Mouse (Mus musculus) kidney, embryonic 14.5 days (tissue): ENCODE measurements around the gene Ypel3. TPM values are rescaled to one million over a fixed set of nuclear protein-coding genes. Genes with fewer than 3 reads are reported as not detected.

Experiments used
- ATAC-seq: fragments of 200-750 bp; cut with Nextera tagmentation; 2 replicates; pipeline ENCODE4 v1.8.0; 2017; ENCODE audit warnings: moderate number of reproducible peaks, mild to moderate bottlenecking, moderate TSS enrichment, moderate library complexity; ENCODE audit not compliant: low FRiP score, low TSS enrichment
- H3K27ac ChIP-seq: fragments of 300-500 bp; sonication (generic); 2 replicates; pipeline ENCODE4 v1.5.1; 2014; ENCODE audit warnings: low read depth, mild to moderate bottlenecking, low read length, moderate library complexity, mixed read lengths
- H3K27me3 ChIP-seq: fragments of 300-500 bp; sonication (generic); 2 replicates; pipeline ENCODE4 v1.6.1; 2014; ENCODE audit warnings: mild to moderate bottlenecking, low read length; ENCODE audit not compliant: control insufficient read depth, insufficient read depth
- H3K36me3 ChIP-seq: fragments of 300-500 bp; sonication (generic); 2 replicates; pipeline ENCODE4 v1.6.1; 2014; ENCODE audit warnings: low read length, mixed read lengths; ENCODE audit not compliant: control insufficient read depth, insufficient read depth
- H3K4me1 ChIP-seq: fragments of 300-500 bp; sonication (generic); 2 replicates; pipeline ENCODE4 v1.6.1; 2014; ENCODE audit warnings: low read length, mixed read lengths; ENCODE audit not compliant: control insufficient read depth, insufficient read depth
- H3K4me2 ChIP-seq: fragments of 300-500 bp; sonication (generic); replicated peaks from 2 replicates; pipeline ENCODE4 v1.6.1; 2014; ENCODE audit warnings: low read depth, mild to moderate bottlenecking, low read length
- H3K4me3 ChIP-seq: fragments of 300-500 bp; sonication (generic); 2 replicates; pipeline ENCODE4 v1.5.1; 2014; ENCODE audit warnings: mild to moderate bottlenecking, low read length
- H3K9ac ChIP-seq: fragments of 300-500 bp; sonication (generic); 2 replicates; pipeline ENCODE4 v1.6.1; 2014; ENCODE audit warnings: low read depth, mild to moderate bottlenecking, low read length, moderate library complexity
- H3K9me3 ChIP-seq: fragments of 300-500 bp; sonication (generic); 2 replicates; pipeline ENCODE4 v1.6.1; 2016; ENCODE audit warnings: low read length; ENCODE audit not compliant: control insufficient read depth
- WGBS: fragments of 180-500 bp; shearing (Covaris S2); extraction: QIAGEN DNeasy Blood & Tissue Kit; methylation state at CpG from one replicate; pipeline ENCODE4 v1.1.7; 2014; 5-methylcytosine and 5-hydroxymethylcytosine counted together
- polyA plus RNA-seq: library from polyadenylated mRNA; unstranded; fragments of >200 nt; fragmentation: Nextera tagmentation; extraction: Ambion mirVana; gene quantifications from 2 replicates; pipeline ENCODE4 v1.2.1, GENCODE M21; 2014

The Ypel3 gene
- polyA plus RNA-seq, 1 experiment from 2014 or later, result 87.5 TPM

DNA sequence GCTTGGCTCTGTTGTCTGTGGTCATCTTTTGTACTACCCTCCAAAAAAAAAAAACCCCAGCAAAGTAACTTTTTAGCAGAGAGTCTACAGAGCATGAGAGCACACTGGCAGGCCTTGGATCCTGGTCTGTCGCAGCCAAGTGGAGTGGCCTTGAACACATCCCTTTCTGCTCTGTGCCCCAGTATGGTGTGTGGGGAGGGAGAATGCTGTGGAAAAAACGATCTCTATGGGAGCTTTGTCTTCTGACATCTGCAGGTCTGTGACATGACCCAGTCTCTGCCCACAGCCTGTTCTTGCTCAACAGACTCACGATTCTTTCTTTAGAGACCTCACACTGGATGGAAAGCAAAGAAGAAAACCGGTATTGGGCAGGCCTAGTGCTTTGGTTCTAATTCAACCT, 15.8 kb upstream of the Ypel3 start:
- Histone ChIP-seq H3K27ac (peak overlapping the region; percentile 95; the same call in 1 of the 2 replicates), H3K9me3 (no peaks in the 10 kb centered on the region), H3K9ac (peak overlapping the region; percentile 86; the same call in 1 of the 2 replicates), H3K36me3 (peaks cover 46% of the 10 kb centered on the region), H3K27me3 (no peaks in the 10 kb centered on the region), H3K4me2 (peak overlapping the region; percentile 71), H3K4me3 (peak overlapping the region; percentile 82; the same call in 1 of the 2 replicates), H3K4me1 (peaks cover 16% of the 10 kb centered on the region; the same call in 1 of the 2 replicates)
- no peak for ATAC-seq
- WGBS, result 60% methylated on average over 4 of the region's 4 CpGs

DNA sequence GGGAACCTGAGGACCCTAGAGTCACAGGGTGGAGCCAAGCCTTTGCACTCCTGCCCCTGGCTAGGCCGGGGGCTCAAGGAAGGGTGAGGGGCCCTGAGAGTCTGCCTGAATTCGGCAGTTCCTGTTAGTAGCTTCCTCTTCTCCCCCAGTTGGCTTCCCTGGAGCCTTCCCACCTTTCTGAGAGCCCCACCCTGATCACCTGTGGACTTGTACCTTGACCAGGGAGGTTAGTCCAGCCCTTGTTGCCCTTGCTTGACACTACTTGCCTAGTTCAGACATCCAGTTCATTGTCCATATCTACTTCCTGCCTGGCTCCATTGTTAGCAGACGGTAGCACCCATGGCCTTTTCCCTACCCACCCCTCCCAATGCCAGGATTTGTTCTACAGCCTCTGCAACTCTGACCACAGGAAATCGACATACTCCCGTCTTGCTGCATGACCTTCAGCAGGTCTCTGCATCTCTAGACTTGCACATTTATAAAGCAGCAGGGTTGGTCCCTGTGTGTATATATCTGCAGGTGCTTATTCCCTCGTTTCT, 15.2 kb upstream of the Ypel3 start:
- ATAC-seq, result no peak
- no peak overlapping the region for H3K4me2 ChIP-seq
- H3K9me3 ChIP-seq, result no peaks in the 10 kb centered on the region

DNA sequence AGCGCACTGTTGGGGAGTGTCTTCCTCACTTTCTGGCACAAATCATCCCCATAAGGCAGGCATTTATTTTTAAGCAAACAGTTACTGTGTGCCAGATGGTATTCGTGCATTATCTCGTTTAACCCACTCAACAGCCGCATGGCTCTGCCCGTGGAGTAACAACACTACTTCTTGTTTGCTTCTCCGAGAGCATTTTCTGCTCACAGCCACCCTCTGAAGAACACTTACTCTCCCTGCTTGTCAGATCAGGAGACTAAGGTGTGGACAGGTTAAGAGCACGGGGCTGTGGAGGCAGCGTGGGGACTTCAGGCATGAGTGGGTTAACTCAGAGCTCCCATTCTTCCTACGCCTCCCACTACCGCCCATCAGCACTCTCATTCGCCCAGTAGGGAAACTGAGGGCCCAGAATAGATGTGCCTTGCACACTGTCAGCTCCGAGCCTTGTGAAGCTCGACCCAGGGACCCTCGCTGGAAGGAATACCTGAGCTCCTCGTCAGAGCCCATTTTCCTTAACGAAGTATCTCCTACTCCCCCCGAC, 14.2 kb upstream of the Ypel3 start:
- Histone ChIP-seq H3K27me3 (no peaks in the 10 kb centered on the region), H3K9me3 (no peaks in the 10 kb centered on the region), H3K4me3 (no peak overlapping the region), H3K9ac (no peak overlapping the region), H3K4me2 (no peak overlapping the region), H3K36me3 (peaks cover 62% of the 10 kb centered on the region), H3K27ac (no peak overlapping the region), H3K4me1 (peaks cover 16% of the 10 kb centered on the region; the same call in 1 of the 2 replicates)
- ATAC-seq, result no peak
- WGBS, result 67% methylated on average over 17 of the region's 17 CpGs

More for the DNA sequence above, 15.2 kb upstream of the Ypel3 start:
- Histone ChIP-seq H3K9ac (0 out of 2 replicates have a peak overlapping the region, but pooled peaks have one; percentile 7), H3K36me3 (peaks cover 53% of the 10 kb centered on the region), H3K27me3 (no peaks in the 10 kb centered on the region), H3K4me1 (peaks cover 16% of the 10 kb centered on the region; the same call in 1 of the 2 replicates), H3K4me3 (no peak overlapping the region), H3K27ac (no peak overlapping the region)
- whole genome bisulfite sequencing, result 70% methylated on average over 6 of the region's 6 CpGs

DNA sequence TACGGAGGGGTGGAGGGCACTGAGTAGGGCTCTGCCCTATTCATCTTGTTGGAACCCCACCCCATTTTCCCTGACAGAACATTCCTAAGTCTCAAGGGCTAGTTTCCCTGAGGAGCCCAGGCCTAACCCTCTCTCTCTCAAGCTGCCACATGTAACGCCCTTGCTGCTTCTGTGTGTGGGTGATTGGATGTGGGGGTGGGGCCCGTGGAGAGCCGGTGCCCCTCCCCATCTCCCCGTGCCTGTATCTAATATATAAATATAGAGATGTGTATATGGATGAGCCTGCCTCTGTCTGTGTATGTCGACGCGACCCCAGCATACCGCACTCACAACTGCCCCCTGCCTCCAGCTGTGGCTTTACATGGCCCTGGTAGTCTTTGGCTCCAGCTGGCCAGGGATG, 11.2 kb upstream of the Ypel3 start:
- peaks cover 10% of the 10 kb centered on the region; the same call in 1 of the 2 replicates for H3K4me1 ChIP-seq
- WGBS, result 86% methylated on average over 9 of the region's 9 CpGs
- no peaks in the 10 kb centered on the region for H3K9me3 ChIP-seq
- H3K27ac ChIP-seq, result no peak overlapping the region
- peaks cover 88% of the 10 kb centered on the region for H3K36me3 ChIP-seq
- H3K27me3 ChIP-seq, result no peaks in the 10 kb centered on the region
- H3K4me3 ChIP-seq, result no peak overlapping the region
- no peak overlapping the region for H3K9ac ChIP-seq
- no peak overlapping the region for H3K4me2 ChIP-seq
- ATAC-seq, result no peak

DNA sequence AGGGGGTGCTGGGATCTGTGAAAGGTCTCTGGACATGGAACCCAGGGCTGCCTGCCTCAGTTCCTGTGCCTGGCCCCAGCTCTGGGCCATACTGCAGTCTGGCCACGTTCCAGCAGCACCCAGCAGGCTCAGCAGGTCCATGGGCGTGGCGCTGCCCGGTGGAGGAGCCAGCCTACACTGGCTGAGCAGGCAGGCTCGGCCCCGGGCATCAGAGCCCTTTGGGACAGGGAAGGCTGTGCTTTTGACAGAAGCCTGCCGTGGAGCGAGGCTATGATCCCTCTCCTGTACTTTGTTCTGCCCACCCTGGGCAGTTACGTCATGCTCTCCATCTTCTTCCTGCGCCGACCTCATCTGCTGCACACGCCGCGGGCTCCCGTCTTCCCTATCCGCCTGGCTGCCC, 10.6 kb upstream of the Ypel3 start, which contains the start of gene Gdpd3:
TSS of gene Gdpd3 (plus strand) at position 134 of the 400 bp plus-strand sequence.
- 91% methylated on average over 16 of the region's 16 CpGs for WGBS
- no peaks in the 10 kb centered on the region for H3K27me3 ChIP-seq
- peaks cover 90% of the 10 kb centered on the region for H3K36me3 ChIP-seq
- no peak within 1 kb of the TSS for H3K4me2 ChIP-seq
- no peak within 1 kb of the TSS for H3K9ac ChIP-seq
- H3K4me3 ChIP-seq, result no peak within 1 kb of the TSS
- H3K4me1 ChIP-seq, result peaks cover 4% of the 10 kb centered on the region; the same call in 1 of the 2 replicates
- H3K9me3 ChIP-seq, result no peaks in the 10 kb centered on the region
- no peak within 1 kb of the TSS for H3K27ac ChIP-seq
- no peak for ATAC-seq

DNA sequence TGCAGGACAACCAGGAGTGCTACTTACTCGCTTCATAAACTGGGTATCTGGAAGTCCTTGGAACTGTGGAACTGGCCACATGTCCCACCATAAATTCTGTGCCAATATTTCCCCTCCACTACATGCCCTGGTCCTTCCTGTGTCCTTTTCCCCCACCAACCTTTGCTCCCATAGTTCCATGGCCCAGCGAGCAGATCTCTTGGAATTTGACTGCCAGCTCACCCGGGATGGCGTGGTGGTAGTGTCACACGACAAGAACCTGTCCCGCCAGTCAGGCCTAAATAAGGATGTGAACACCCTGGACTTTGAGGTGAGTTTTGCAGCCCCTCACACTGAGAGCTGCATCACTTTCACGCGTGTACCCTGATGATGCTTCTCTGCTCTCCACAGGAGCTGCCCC, 9.8 kb upstream of the Ypel3 start:
- no peaks in the 10 kb centered on the region for H3K9me3 ChIP-seq
- no peaks in the 10 kb centered on the region for H3K4me1 ChIP-seq
- H3K27me3 ChIP-seq, result no peaks in the 10 kb centered on the region
- peaks cover 87% of the 10 kb centered on the region for H3K36me3 ChIP-seq
- 93% methylated on average over 8 of the region's 8 CpGs for WGBS
- no peak overlapping the region for H3K9ac ChIP-seq
- no peak overlapping the region for H3K4me2 ChIP-seq
- no peak for ATAC-seq
- no peak overlapping the region for H3K27ac ChIP-seq
- H3K4me3 ChIP-seq, result no peak overlapping the region

DNA sequence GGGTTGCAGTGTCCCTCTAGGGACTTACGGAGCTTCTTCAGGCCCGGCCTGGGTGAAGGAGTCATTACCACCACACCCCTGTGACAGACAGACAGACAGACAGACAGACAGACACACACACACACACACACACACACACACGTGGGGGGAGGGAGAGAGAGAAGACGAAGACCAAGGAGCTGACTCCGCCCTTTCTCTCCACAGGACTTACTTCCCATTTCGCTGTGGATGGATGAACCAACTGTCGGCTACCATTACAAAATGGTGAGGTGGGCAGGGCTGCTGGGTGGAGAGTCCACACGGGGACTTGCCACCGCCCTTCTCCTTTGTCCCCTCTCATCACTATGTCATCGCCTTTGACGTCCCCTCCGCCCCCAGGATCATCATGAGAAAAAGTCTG, 6.0 kb upstream of the Ypel3 start:
- WGBS, result 86% methylated on average over 11 of the region's 12 CpGs
- H3K4me3 ChIP-seq, result no peak overlapping the region
- no peak overlapping the region for H3K4me2 ChIP-seq
- H3K36me3 ChIP-seq, result peaks cover 55% of the 10 kb centered on the region
- H3K9me3 ChIP-seq, result no peaks in the 10 kb centered on the region
- ATAC-seq, result no peak
- H3K27me3 ChIP-seq, result no peaks in the 10 kb centered on the region
- no peak overlapping the region for H3K9ac ChIP-seq
- no peak overlapping the region for H3K27ac ChIP-seq
- H3K4me1 ChIP-seq, result no peaks in the 10 kb centered on the region

DNA sequence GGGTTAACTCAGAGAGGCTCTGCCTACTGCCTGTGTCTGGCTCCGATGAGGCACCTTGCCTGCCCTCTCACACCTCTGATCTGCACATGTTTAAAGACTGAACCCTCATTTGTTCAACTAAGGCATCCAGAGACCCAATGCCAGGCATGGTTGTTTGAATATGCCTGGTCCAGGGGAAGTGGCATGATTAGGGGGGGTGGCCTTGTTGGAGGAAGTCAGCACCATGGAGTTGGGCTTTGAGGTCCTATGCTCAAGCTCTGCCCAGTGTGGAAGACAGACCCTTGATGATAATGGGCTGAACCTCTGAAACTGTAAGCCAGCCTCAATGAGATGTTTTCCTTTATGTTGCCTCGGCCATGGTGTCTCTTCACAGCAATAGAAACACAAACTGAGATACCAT, 3.4 kb upstream of the Ypel3 start:
- Histone ChIP-seq H3K36me3 (peaks cover 30% of the 10 kb centered on the region), H3K27me3 (no peaks in the 10 kb centered on the region), H3K4me2 (no peak overlapping the region), H3K27ac (no peak overlapping the region), H3K4me3 (no peak overlapping the region), H3K9ac (no peak overlapping the region), H3K4me1 (peaks cover 9% of the 10 kb centered on the region), H3K9me3 (no peaks in the 10 kb centered on the region)
- no peak for ATAC-seq
- WGBS, result 56% methylated on average over 2 of the region's 2 CpGs

DNA sequence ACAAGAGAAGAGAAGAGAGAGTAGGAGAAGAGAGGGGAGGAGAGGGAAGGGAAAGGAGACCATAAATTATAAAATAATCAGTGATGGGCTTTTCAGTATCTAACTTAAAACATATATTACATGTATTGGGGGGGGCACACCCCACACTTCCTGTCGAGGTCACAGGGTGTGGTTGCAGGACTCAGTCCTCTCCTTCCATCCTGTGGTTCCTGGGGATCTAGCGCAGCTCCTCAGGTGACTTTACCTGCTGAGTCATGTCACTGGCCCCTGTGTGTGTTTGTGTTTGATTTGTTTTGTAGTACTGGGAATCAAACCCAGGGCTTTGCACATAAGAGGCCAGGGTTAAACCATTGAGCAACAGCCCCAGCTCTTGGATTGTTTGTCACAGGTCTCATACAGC, 2.3 kb upstream of the Ypel3 start:
- Histone ChIP-seq H3K9me3 (no peaks in the 10 kb centered on the region), H3K4me3 (no peak overlapping the region)
- 77% methylated on average over 2 of the region's 2 CpGs for WGBS

More for the DNA sequence above, 2.3 kb upstream of the Ypel3 start:
- no peak for ATAC-seq
- Histone ChIP-seq H3K9ac (no peak overlapping the region), H3K36me3 (peaks cover 20% of the 10 kb centered on the region), H3K27me3 (no peaks in the 10 kb centered on the region), H3K27ac (no peak overlapping the region), H3K4me1 (peaks cover 11% of the 10 kb centered on the region), H3K4me2 (no peak overlapping the region)
